In the genomic region with DNA sequence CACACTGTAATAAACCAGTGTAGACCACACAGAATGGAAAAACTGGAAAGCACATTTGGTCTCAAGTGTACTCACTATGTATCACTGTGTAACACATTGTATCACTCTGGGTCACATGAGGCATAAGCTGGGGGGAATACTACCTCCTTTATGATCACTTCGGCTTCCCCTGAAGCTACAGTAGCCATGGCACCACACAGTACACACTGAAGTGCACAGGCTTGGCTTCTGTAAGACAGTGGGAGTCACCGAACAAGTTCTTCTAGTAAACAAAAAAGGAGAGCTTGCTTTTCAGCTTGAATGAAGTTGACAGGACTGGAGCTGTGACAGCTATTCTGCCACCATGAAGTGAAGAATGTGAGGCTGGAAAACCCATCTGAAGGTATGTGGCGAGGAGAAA, we compare ENCODE assay signal across 16 mouse cellular contexts. TPM values are rescaled to one million over a fixed set of nuclear protein-coding genes. Genes with fewer than 3 reads are reported as not detected.
DNase-seq lines count a peak whose midpoint lies in the region; ATAC-seq and TF ChIP-seq lines count a peak whose summit lies in the region.
"Had no signal": no experiment of that assay in that cellular context is flagged by ENCODE, and none has a peak within 500 bp of the region (broad histone marks: within the 10 kb centered on the region; RNA-seq: fewer than 3 reads in every experiment).

No protein-coding gene starts in this region.

- no peaks in the 10 kb centered on the region for H3K27me3 ChIP-seq in hindbrain, embryonic 12.5 days
- no peaks in the 10 kb centered on the region for H3K27me3 ChIP-seq in hindbrain, embryonic 10.5 days (ENCODE audit: insufficient read depth, poor library complexity, severe bottlenecking)
- H3K27me3 ChIP-seq in testis, adult 2 months (ENCODE audit: control insufficient read depth, insufficient read depth, low read length): no peaks in the 10 kb centered on the region
- no peaks in the 10 kb centered on the region for H3K27me3 ChIP-seq in midbrain, postnatal 0 days (ENCODE audit: insufficient read depth, low read length)
- H3K27me3 ChIP-seq: intestine, embryonic 15.5 days; lung, embryonic 15.5 days; Patski had no signal

- H3K4me3 ChIP-seq in hindbrain, embryonic 12.5 days: no peak overlapping the region
- H3K4me3 ChIP-seq in hindbrain, embryonic 10.5 days: no peak overlapping the region
- H3K4me3 ChIP-seq in testis, adult 2 months (ENCODE audit: control insufficient read depth, low read depth, low read length): peak overlapping the region; percentile 21; the same call in 1 of the 2 replicates
- no peak overlapping the region for H3K4me3 ChIP-seq in midbrain, postnatal 0 days (ENCODE audit: low read depth, low read length)
- H3K4me3 ChIP-seq: heart, embryonic 10.5 days; intestine, embryonic 15.5 days; lung, embryonic 15.5 days had no signal

- H3K4me2 ChIP-seq in hindbrain, embryonic 12.5 days (replicated peaks): no peak overlapping the region
- no peak overlapping the region for H3K4me2 ChIP-seq in midbrain, postnatal 0 days (ENCODE audit: low read depth, low read length, poor library complexity, severe bottlenecking)
- H3K4me2 ChIP-seq: intestine, embryonic 15.5 days; lung, embryonic 15.5 days had no signal

- DNase-seq in hindbrain, embryonic 10.5 days (ENCODE audit: low spot score): no peak
- no peak for DNase-seq in testis, postnatal 10 days (ENCODE audit: low spot score)
- DNase-seq in midbrain, postnatal 0 days (ENCODE audit: low spot score): peak; percentile 12
- DNase-seq in left cerebral cortex, postnatal 36 days (ENCODE audit: low spot score in 2 of 2): no peak
- no peak for DNase-seq in layer of hippocampus, adult 8-10 months (ENCODE audit: low spot score in 2 of 2)
- DNase-seq: adrenal gland, postnatal 25 days; cerebellum, adult 11 months had no signal

- peak overlapping the region; percentile 35 for H3K27ac ChIP-seq in hindbrain, embryonic 12.5 days
- no peak overlapping the region for H3K27ac ChIP-seq in hindbrain, embryonic 10.5 days
- H3K27ac ChIP-seq in testis, adult 2 months (ENCODE audit: control insufficient read depth, insufficient read depth, low read depth, low read length): no peak overlapping the region
- no peak overlapping the region for H3K27ac ChIP-seq in midbrain, postnatal 0 days (ENCODE audit: low read depth, low read length)
- H3K27ac ChIP-seq: heart, embryonic 10.5 days; intestine, embryonic 15.5 days; lung, embryonic 15.5 days had no signal

- no peak overlapping the region for H3K9ac ChIP-seq in hindbrain, embryonic 12.5 days
- H3K9ac ChIP-seq in midbrain, postnatal 0 days (replicated peaks; ENCODE audit: low read length, poor library complexity, severe bottlenecking): no peak overlapping the region
- H3K9ac ChIP-seq: intestine, embryonic 15.5 days; lung, embryonic 15.5 days had no signal

- TF ChIP-seq CTCF in testis, adult 2 months (IDR thresholded peaks at IDR 0.05; ENCODE audit: control insufficient read depth, insufficient read depth, insufficient replicate concordance, low read depth, low read length): no peak
- TF ChIP-seq CTCF in midbrain, postnatal 0 days (IDR thresholded peaks at IDR 0.05): no peak

- H3K36me3 ChIP-seq in hindbrain, embryonic 12.5 days: peaks cover 4% of the 10 kb centered on the region
- H3K36me3 ChIP-seq in hindbrain, embryonic 10.5 days: peaks cover 42% of the 10 kb centered on the region
- H3K36me3 ChIP-seq in testis, adult 2 months (ENCODE audit: control insufficient read depth, insufficient read depth, low read length): no peaks in the 10 kb centered on the region
- H3K36me3 ChIP-seq in midbrain, postnatal 0 days (ENCODE audit: insufficient read depth, low read length): no peaks in the 10 kb centered on the region
- H3K36me3 ChIP-seq: lung, embryonic 15.5 days had no signal

- no peak for TF ChIP-seq POLR2A in testis, adult 2 months (IDR thresholded peaks at IDR 0.05; ENCODE audit: control insufficient read depth, low read depth, low read length)

- no peak; the same call in 1 of the 2 replicates for ATAC-seq in hindbrain, embryonic 12.5 days (ENCODE audit: low FRiP score)
- no peak for ATAC-seq in midbrain, postnatal 0 days (ENCODE audit: low FRiP score)
- no peak for ATAC-seq in frontal cortex, adult (ENCODE audit: low TSS enrichment)
- ATAC-seq: Patski had no signal

- no peaks in the 10 kb centered on the region for H3K9me3 ChIP-seq in hindbrain, embryonic 12.5 days (replicated peaks)
- no peaks in the 10 kb centered on the region for H3K9me3 ChIP-seq in hindbrain, embryonic 10.5 days
- no peaks in the 10 kb centered on the region for H3K9me3 ChIP-seq in midbrain, postnatal 0 days (ENCODE audit: low read length)
- H3K9me3 ChIP-seq: heart, embryonic 10.5 days; intestine, embryonic 15.5 days; lung, embryonic 15.5 days had no signal

- intact Hi-C loops in left cerebral cortex, postnatal 36 days (cut with DNase I): no loop called here

- 86% methylated on average over 3 of the region's 3 CpGs for WGBS in hindbrain, embryonic 12.5 days
- 81% methylated on average over 3 of the region's 3 CpGs for WGBS in hindbrain, embryonic 10.5 days
- 65% methylated on average over 3 of the region's 3 CpGs for WGBS in midbrain, postnatal 0 days

- H3K4me1 ChIP-seq in hindbrain, embryonic 12.5 days: peaks cover 10% of the 10 kb centered on the region
- peaks cover 13% of the 10 kb centered on the region; the same call in 1 of the 2 replicates for H3K4me1 ChIP-seq in hindbrain, embryonic 10.5 days (replicated peaks)
- no peaks in the 10 kb centered on the region for H3K4me1 ChIP-seq in testis, adult 2 months (ENCODE audit: control insufficient read depth, insufficient read depth, low read length)
- no peaks in the 10 kb centered on the region for H3K4me1 ChIP-seq in midbrain, postnatal 0 days (ENCODE audit: insufficient read depth, low read length)
- H3K4me1 ChIP-seq: intestine, embryonic 15.5 days had no signal

RNA-seq across cellular contexts. Expression of a gene that starts 37.7 kb away (rescaled TPM):
- polyA plus RNA-seq in hindbrain, embryonic 12.5 days (2016; fragmentation: Nextera tagmentation; extraction: Ambion mirVana): 10.1 and 16.6 TPM in 2 replicates
- polyA plus RNA-seq in hindbrain, embryonic 10.5 days (2016; fragmentation: Nextera tagmentation; extraction: Ambion mirVana): 12.1 and 12.5 TPM in 2 replicates
- polyA plus RNA-seq in testis, adult 2 months (2012; rRNA removed): 3.0 and 3.5 TPM in 2 replicates
- 5.6 and 5.9 TPM in 2 replicates for total RNA-seq in midbrain, postnatal 0 days (2014; rRNA removed)
- 3.9 and 4.3 TPM in 2 replicates for polyA plus RNA-seq in midbrain, postnatal 0 days (2015; fragmentation: Nextera tagmentation; extraction: Ambion mirVana)
- total RNA-seq in left cerebral cortex, postnatal 36 days (2021): 1 to 10 TPM; 3.5 to 6.8 TPM
- 10 to 100 TPM in 1 of 4 experiments, 1 to 10 TPM in 3; 6.3 to 10.3 (median 8.7) TPM for total RNA-seq in layer of hippocampus, adult 8-10 months (2022)
- total RNA-seq: monocyte, adult 5-6 weeks had no signal

RNA-seq across cellular contexts. Expression of a gene that starts 42.7 kb away (rescaled TPM):
- polyA plus RNA-seq in hindbrain, embryonic 12.5 days (2016; fragmentation: Nextera tagmentation; extraction: Ambion mirVana): 10.3 and 10.7 TPM in 2 replicates
- polyA plus RNA-seq in hindbrain, embryonic 10.5 days (2016; fragmentation: Nextera tagmentation; extraction: Ambion mirVana): 7.7 and 10.7 TPM in 2 replicates
- 5.9 and 7.3 TPM in 2 replicates for polyA plus RNA-seq in testis, adult 2 months (2012; rRNA removed)
- total RNA-seq in midbrain, postnatal 0 days (2014; rRNA removed): 6.3 and 7.0 TPM in 2 replicates
- polyA plus RNA-seq in midbrain, postnatal 0 days (2015; fragmentation: Nextera tagmentation; extraction: Ambion mirVana): 3.1 and 4.1 TPM in 2 replicates
- 10 to 100 TPM; 11.4 to 17.3 TPM for total RNA-seq in left cerebral cortex, postnatal 36 days (2021)
- 10 to 100 TPM; 15.4 to 20.0 (median 17.2) TPM for total RNA-seq in layer of hippocampus, adult 8-10 months (2022)

RNA-seq across cellular contexts. Expression of a gene that starts 56.6 kb away (rescaled TPM):
- 0.05 and 0.07 TPM in 2 replicates for polyA plus RNA-seq in hindbrain, embryonic 12.5 days (2016; fragmentation: Nextera tagmentation; extraction: Ambion mirVana)
- polyA plus RNA-seq in hindbrain, embryonic 10.5 days (2016; fragmentation: Nextera tagmentation; extraction: Ambion mirVana): 0.04 TPM in 1 of 2 replicates, not detected in the other
- 98.8 and 100 TPM in 2 replicates for polyA plus RNA-seq in testis, adult 2 months (2012; rRNA removed)
- total RNA-seq in midbrain, postnatal 0 days (2014; rRNA removed): 0.14 and 0.33 TPM in 2 replicates
- polyA plus RNA-seq in midbrain, postnatal 0 days (2015; fragmentation: Nextera tagmentation; extraction: Ambion mirVana): 0.15 TPM in 2 replicates
- total RNA-seq in left cerebral cortex, postnatal 36 days (2021): under 1 TPM; 0.64 to 0.88 TPM
- under 1 TPM; 0.67 to 0.98 (median 0.84) TPM for total RNA-seq in layer of hippocampus, adult 8-10 months (2022)
- total RNA-seq: monocyte, adult 5-6 weeks had no signal
- polyA plus RNA-seq: C2C12; heart, embryonic 10.5 days; lung, embryonic 15.5 days had no signal

RNA-seq across cellular contexts. Expression of a gene that starts 59.1 kb away (rescaled TPM):
- 157 and 167 TPM in 2 replicates for polyA plus RNA-seq in hindbrain, embryonic 12.5 days (2016; fragmentation: Nextera tagmentation; extraction: Ambion mirVana)
- 170 and 182 TPM in 2 replicates for polyA plus RNA-seq in hindbrain, embryonic 10.5 days (2016; fragmentation: Nextera tagmentation; extraction: Ambion mirVana)
- polyA plus RNA-seq in testis, adult 2 months (2012; rRNA removed): 57.2 and 81.1 TPM in 2 replicates
- 82.8 and 104 TPM in 2 replicates for total RNA-seq in midbrain, postnatal 0 days (2014; rRNA removed)
- polyA plus RNA-seq in midbrain, postnatal 0 days (2015; fragmentation: Nextera tagmentation; extraction: Ambion mirVana): 128 and 143 TPM in 2 replicates
- 100 to 1,000 TPM; 113 to 130 TPM for total RNA-seq in left cerebral cortex, postnatal 36 days (2021)
- total RNA-seq in layer of hippocampus, adult 8-10 months (2022): 100 to 1,000 TPM; 103 to 147 (median 122) TPM

Comparison
In these comparisons a context has a peak if more than half of its experiments do, and no peak if none do; other contexts are left out.
1. RNA of a gene that starts 56.6 kb away (polyA plus RNA-seq): 98.8 to 100 TPM in testis, adult 2 months; 0.15 TPM in midbrain, postnatal 0 days, 0.05 to 0.07 TPM in hindbrain, embryonic 12.5 days and 0.04 TPM in hindbrain, embryonic 10.5 days; every median in the first group is over 10 times any median in the second.